Mouse (Mus musculus) liver, adult 2 months (tissue): ENCODE data around the gene Pik3c2g.

Experiments
- CTCF ChIP-seq: fragments of 200-500 bp; IDR thresholded peaks from 2 replicates; pipeline ENCODE4 v1.5.1; 2011; ENCODE audit warnings: low read depth, low read length, control low read depth
- POLR2A ChIP-seq: fragments of 200-500 bp; IDR thresholded peaks from 2 replicates; pipeline ENCODE4 v1.6.1; 2011; ENCODE audit warnings: low read length, control low read depth; ENCODE audit not compliant: insufficient read depth; ENCODE audit errors: extremely low read depth

GRCm38 (mm10) chr6:139738350-139738749 lies 151.3 kb downstream of the Pik3c2g start:
- TF ChIP-seq CTCF (no peak), POLR2A (no peak)
